Mouse (Mus musculus) lung, adult 2 months (tissue): ENCODE measurements around the gene Acad10.

Source experiments
- CTCF ChIP-seq: fragments of 200-500 bp; IDR thresholded peaks from 2 replicates; pipeline ENCODE4 v1.5.1; 2011; ENCODE audit warnings: mild to moderate bottlenecking, low read length, control low read depth; ENCODE audit not compliant: insufficient read depth
- POLR2A ChIP-seq: fragments of 200-500 bp; IDR thresholded peaks from 2 replicates; pipeline ENCODE4 v1.6.1; 2011; ENCODE audit warnings: low read depth, mild to moderate bottlenecking, control low read depth, low read length, borderline replicate concordance; ENCODE audit errors: extremely low read depth

GRCm38 (mm10) chr5:121637296-121637695, 23.0 kb downstream of the Acad10 start:
- no peak for TF ChIP-seq CTCF
- no peak for TF ChIP-seq POLR2A
